Comparison of ENCODE assay signal across 27 mouse cellular contexts in genomic region chr1:138589126-138589525, GRCm38 (mm10). TPM values are rescaled to one million over a fixed set of nuclear protein-coding genes. Genes with fewer than 3 reads are reported as not detected.
DNase-seq lines count a peak whose midpoint lies in the region; ATAC-seq lines count a peak whose summit lies in the region.
"Had no signal": no experiment of that assay in that cellular context is flagged by ENCODE, and none has a peak within 500 bp of the region (broad histone marks: within the 10 kb centered on the region; RNA-seq: fewer than 3 reads in every experiment).

No protein-coding gene starts in this region.

- peak; percentile 34 for DNase-seq in CD4-positive, CD25-positive, alpha-beta regulatory T cell, adult 2 months (ENCODE audit: low read depth, low spot score)
- DNase-seq in kidney, adult 11 months: peak; percentile 19
- peak; percentile 35 to 44 for DNase-seq in kidney, postnatal 36 days
- no peak for DNase-seq in kidney, adult 18-20 months
- DNase-seq in gastrocnemius, adult 18-20 months (ENCODE audit: low spot score): no peak
- DNase-seq: adrenal gland, adult 8-10 months; adrenal gland, postnatal 25 days; cerebellum, adult 11-12 months; cerebellum, adult 8-10 months; cerebellum, postnatal 10 days; gastrocnemius, postnatal 10 days; gastrocnemius, postnatal 36 days; heart, postnatal 10 days; heart, postnatal 36 days had no signal

- no peak overlapping the region for H3K4me3 ChIP-seq in kidney, embryonic 14.5 days (ENCODE audit: low read length)
- H3K4me3 ChIP-seq: embryonic facial prominence, embryonic 12.5 days; erythroblast, embryonic 14.5 days; forebrain, embryonic 12.5 days; forebrain, embryonic 15.5 days; heart, embryonic 12.5 days; heart, embryonic 15.5 days; hindbrain, embryonic 10.5 days; hindbrain, embryonic 13.5 days had no signal

- no peaks in the 10 kb centered on the region for H3K9me3 ChIP-seq in kidney, embryonic 14.5 days (ENCODE audit: control insufficient read depth, low read length)
- H3K9me3 ChIP-seq: embryonic facial prominence, embryonic 12.5 days; forebrain, embryonic 12.5 days; forebrain, embryonic 15.5 days; heart, embryonic 15.5 days; hindbrain, embryonic 10.5 days; hindbrain, embryonic 13.5 days had no signal

- no peaks in the 10 kb centered on the region for H3K27me3 ChIP-seq in kidney, embryonic 14.5 days (ENCODE audit: control insufficient read depth, insufficient read depth, low read length)
- H3K27me3 ChIP-seq: embryonic facial prominence, embryonic 12.5 days; forebrain, embryonic 12.5 days; forebrain, embryonic 15.5 days; heart, embryonic 12.5 days; heart, embryonic 15.5 days; hindbrain, embryonic 13.5 days had no signal

- H3K4me1 ChIP-seq in kidney, embryonic 14.5 days (ENCODE audit: control insufficient read depth, insufficient read depth, low read length): 0 out of 2 replicates have a peak, but pooled peaks cover 4% of the 10 kb centered on the region
- H3K4me1 ChIP-seq: embryonic facial prominence, embryonic 12.5 days; forebrain, embryonic 15.5 days; heart, embryonic 15.5 days; hindbrain, embryonic 13.5 days had no signal

- no peak for ATAC-seq in CD4-positive, CD25-positive, alpha-beta regulatory T cell, adult 4 months
- ATAC-seq in kidney, embryonic 14.5 days (ENCODE audit: low FRiP score, low TSS enrichment): no peak
- ATAC-seq: activated CD4-positive, CD25-positive, alpha-beta regulatory T cell, adult 4 months; forebrain, embryonic 15.5 days; hindbrain, embryonic 16.5 days; inflammation-experienced regulatory T-cells, adult 6 months had no signal

- H3K36me3 ChIP-seq in kidney, embryonic 14.5 days (ENCODE audit: control insufficient read depth, insufficient read depth, low read length): no peaks in the 10 kb centered on the region
- H3K36me3 ChIP-seq: forebrain, embryonic 15.5 days; heart, embryonic 15.5 days; hindbrain, embryonic 13.5 days had no signal

- 76% methylated on average over 3 of the region's 3 CpGs for WGBS in kidney, embryonic 14.5 days

- H3K9ac ChIP-seq in kidney, embryonic 14.5 days (ENCODE audit: low read depth, low read length): no peak overlapping the region
- H3K9ac ChIP-seq: embryonic facial prominence, embryonic 12.5 days; forebrain, embryonic 12.5 days; forebrain, embryonic 15.5 days; heart, embryonic 12.5 days; heart, embryonic 15.5 days; hindbrain, embryonic 13.5 days had no signal

- no peak overlapping the region for H3K27ac ChIP-seq in kidney, embryonic 14.5 days (ENCODE audit: low read depth, low read length)
- H3K27ac ChIP-seq: embryonic facial prominence, embryonic 12.5 days; forebrain, embryonic 12.5 days; forebrain, embryonic 15.5 days; heart, embryonic 15.5 days; hindbrain, embryonic 13.5 days had no signal

- H3K4me2 ChIP-seq in kidney, embryonic 14.5 days (replicated peaks; ENCODE audit: low read depth, low read length): no peak overlapping the region
- H3K4me2 ChIP-seq: embryonic facial prominence, embryonic 12.5 days; forebrain, embryonic 12.5 days; forebrain, embryonic 15.5 days; heart, embryonic 12.5 days; heart, embryonic 15.5 days; hindbrain, embryonic 13.5 days had no signal

RNA-seq across cellular contexts. Expression of gene Nek7, which starts 30.8 kb away (rescaled TPM):
- polyA plus RNA-seq in CD4-positive, CD25-positive, alpha-beta regulatory T cell, adult 4 months (2017; shearing (Covaris generic)): 10 to 100 TPM; 58.1 to 74.3 TPM
- 25.6 and 46.4 TPM in 2 replicates for polyA plus RNA-seq in kidney, embryonic 14.5 days (2014; fragmentation: Nextera tagmentation; extraction: Ambion mirVana)
- 100 to 1,000 TPM; 111 to 124 TPM for total RNA-seq in gastrocnemius, adult 18-20 months (2021)

Comparison
In these comparisons a context has a peak if more than half of its experiments do, and no peak if none do; other contexts are left out.
1. DNase-seq: peak in CD4-positive, CD25-positive, alpha-beta regulatory T cell, adult 2 months (single experiment), kidney, adult 11 months (single experiment) and kidney, postnatal 36 days (2 of 2); none in kidney, adult 18-20 months (single experiment) and gastrocnemius, adult 18-20 months (single experiment).